Mouse (Mus musculus) testis, adult 2 months (tissue): ENCODE measurements around the gene Pard6b.

Experiments
- CTCF ChIP-seq: fragments of 200-500 bp; IDR thresholded peaks from 2 replicates; pipeline ENCODE4 v1.5.1; 2012; ENCODE audit warnings: low read depth, mild to moderate bottlenecking, inconsistent platforms, low read length, moderate library complexity; ENCODE audit not compliant: control insufficient read depth, insufficient read depth, insufficient replicate concordance
- POLR2A ChIP-seq: fragments of 200-500 bp; IDR thresholded peaks from 2 replicates; pipeline ENCODE4 v1.6.1; 2012; ENCODE audit warnings: low read depth, mild to moderate bottlenecking, inconsistent platforms, low read length, moderate library complexity; ENCODE audit not compliant: control insufficient read depth

DNA sequence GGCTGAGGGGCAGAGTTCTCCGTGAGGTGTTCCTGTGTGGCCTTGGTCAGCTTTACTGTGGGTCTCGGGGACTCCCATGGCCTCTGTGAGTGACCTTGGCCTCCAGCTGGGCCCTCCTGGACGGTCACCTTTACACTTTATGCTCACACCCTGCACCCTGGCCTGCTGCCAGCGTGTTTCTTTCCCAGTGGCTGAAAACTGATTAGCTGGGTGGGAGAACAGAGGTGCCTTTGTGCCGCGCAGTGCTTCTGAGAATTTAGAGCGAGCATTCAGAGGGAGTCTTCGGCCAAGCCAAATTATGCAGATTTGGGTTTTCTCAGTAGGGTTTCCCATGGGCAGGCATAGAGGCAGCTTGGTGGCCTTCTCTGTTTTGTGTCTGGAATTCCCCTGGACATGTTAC, 14.3 kb downstream of the Pard6b start:
- TF ChIP-seq CTCF (no peak), POLR2A (no peak)
